In genomic region chr9:46272070-46272469, GRCm38 (mm10) we compare ENCODE assay signal across 11 mouse cellular contexts. TPM values are rescaled to one million over a fixed set of nuclear protein-coding genes. Genes with fewer than 3 reads are reported as not detected.
DNase-seq lines count a peak whose midpoint lies in the region; ATAC-seq and TF ChIP-seq lines count a peak whose summit lies in the region.
"Had no signal": no experiment of that assay in that cellular context is flagged by ENCODE, and none has a peak within 500 bp of the region (broad histone marks: within the 10 kb centered on the region; RNA-seq: fewer than 3 reads in every experiment).

No protein-coding gene starts in this region.

- DNase-seq in hindbrain, embryonic 10.5 days (ENCODE audit: low spot score) = no peak
- peak; percentile 47 for DNase-seq in G1E (ENCODE audit: low spot score)
- no peak for DNase-seq in hindbrain, embryonic 14.5 days (ENCODE audit: low spot score)
- no peak for DNase-seq in ovary, adult 18-20 months (ENCODE audit: low spot score)
- no peak for DNase-seq in c-Kit-positive CD71-positive TER-119-positive erythroid progenitor cells, embryonic 14.5 days (ENCODE audit: low spot score)
- DNase-seq in spleen, postnatal 4 days (ENCODE audit: low spot score in 2 of 2) = no peak
- DNase-seq: cerebellum, adult 11-12 months; lung, embryonic 14.5 days had no signal

- no peak for TF ChIP-seq POLR2A in myocyte (IDR thresholded peaks at IDR 0.05; ENCODE audit: insufficient read length, low read depth)

- H3K4me1 ChIP-seq in hindbrain, embryonic 10.5 days (replicated peaks) = peaks cover 21% of the 10 kb centered on the region
- peaks cover 6% of the 10 kb centered on the region for H3K4me1 ChIP-seq in hindbrain, embryonic 16.5 days (ENCODE audit: control insufficient read depth, insufficient read depth, low read depth, low read length)
- peaks cover 43% of the 10 kb centered on the region for H3K4me1 ChIP-seq in G1E (ENCODE audit: insufficient read depth, low read depth, low read length)
- no peaks in the 10 kb centered on the region; the same call in 1 of the 2 replicates for H3K4me1 ChIP-seq in hindbrain, embryonic 14.5 days (replicated peaks; ENCODE audit: control insufficient read depth, insufficient read depth, low read length)

- peak overlapping the region; percentile 95; the same call in 1 of the 2 replicates for H3K4me3 ChIP-seq in hindbrain, embryonic 10.5 days
- H3K4me3 ChIP-seq in hindbrain, embryonic 16.5 days (ENCODE audit: low read length) = no peak overlapping the region
- H3K4me3 ChIP-seq in G1E (ENCODE audit: low read depth, low read length) (peak overlapping the region; percentile 92; the same call in 1 of the 2 replicates), myocyte (peak overlapping the region; percentile 80)
- no peak overlapping the region for H3K4me3 ChIP-seq in hindbrain, embryonic 14.5 days (replicated peaks; ENCODE audit: low read length)

- no peak overlapping the region for H3ac ChIP-seq in myocyte (ENCODE audit: control insufficient read depth, insufficient read length)

- peaks cover 36% of the 10 kb centered on the region for H3K27me3 ChIP-seq in hindbrain, embryonic 10.5 days (ENCODE audit: insufficient read depth, poor library complexity, severe bottlenecking)
- H3K27me3 ChIP-seq in hindbrain, embryonic 16.5 days (replicated peaks; ENCODE audit: control insufficient read depth, insufficient read depth, low read length) = peaks cover 3% of the 10 kb centered on the region
- H3K27me3 ChIP-seq in G1E (ENCODE audit: insufficient read depth, low read length) (peaks cover 34% of the 10 kb centered on the region), myocyte (ENCODE audit: control insufficient read depth, insufficient read depth, insufficient read length) (peaks cover 32% of the 10 kb centered on the region)
- H3K27me3 ChIP-seq in hindbrain, embryonic 14.5 days (ENCODE audit: control insufficient read depth, insufficient read depth, low read length) = 0 out of 2 replicates have a peak, but pooled peaks cover 5% of the 10 kb centered on the region

- ATAC-seq in hindbrain, embryonic 16.5 days = no peak
- ATAC-seq in G1E (ENCODE audit: extremely low read depth, insufficient number of reproducible peaks, low FRiP score, poor library complexity, severe bottlenecking) = no peak
- no peak for ATAC-seq in hindbrain, embryonic 14.5 days (ENCODE audit: low FRiP score)

- peaks cover 28% of the 10 kb centered on the region for H3K36me3 ChIP-seq in hindbrain, embryonic 10.5 days
- peaks cover 17% of the 10 kb centered on the region for H3K36me3 ChIP-seq in hindbrain, embryonic 16.5 days (ENCODE audit: control insufficient read depth, insufficient read depth, low read length)
- peaks cover 43% of the 10 kb centered on the region for H3K36me3 ChIP-seq in G1E (replicated peaks)
- peaks cover 24% of the 10 kb centered on the region for H3K36me3 ChIP-seq in hindbrain, embryonic 14.5 days (replicated peaks; ENCODE audit: control insufficient read depth, insufficient read depth)
- H3K36me3 ChIP-seq in myocyte (ENCODE audit: control insufficient read depth, insufficient read depth) = peaks cover 16% of the 10 kb centered on the region

- no peak overlapping the region for H3K4me2 ChIP-seq in hindbrain, embryonic 16.5 days (ENCODE audit: low read length)
- H3K4me2 ChIP-seq in hindbrain, embryonic 14.5 days (replicated peaks) = peak overlapping the region; percentile 85
- H3K4me2 ChIP-seq in myocyte (ENCODE audit: low read depth) = no peak overlapping the region

- no peaks in the 10 kb centered on the region for H3K9me3 ChIP-seq in hindbrain, embryonic 10.5 days
- H3K9me3 ChIP-seq in hindbrain, embryonic 16.5 days (ENCODE audit: control insufficient read depth, low read length) = no peaks in the 10 kb centered on the region
- no peaks in the 10 kb centered on the region for H3K9me3 ChIP-seq in G1E (replicated peaks)
- no peaks in the 10 kb centered on the region for H3K9me3 ChIP-seq in hindbrain, embryonic 14.5 days (ENCODE audit: control insufficient read depth, low read length)

- WGBS in hindbrain, embryonic 10.5 days = 84% methylated on average over 9 of the region's 9 CpGs
- 89% methylated on average over 9 of the region's 9 CpGs for WGBS in hindbrain, embryonic 16.5 days
- WGBS in hindbrain, embryonic 14.5 days = 89% methylated on average over 9 of the region's 9 CpGs

- TF ChIP-seq CTCF in G1E (IDR thresholded peaks at IDR 0.05; ENCODE audit: low read depth, low read length) = no peak

- peaks cover 9% of the 10 kb centered on the region for H3K79me2 ChIP-seq in myocyte (ENCODE audit: control insufficient read depth, insufficient read depth)

- no peak overlapping the region for H3K9ac ChIP-seq in hindbrain, embryonic 16.5 days (ENCODE audit: low read depth, low read length)
- no peak overlapping the region for H3K9ac ChIP-seq in hindbrain, embryonic 14.5 days

- no peak overlapping the region for H3K27ac ChIP-seq in hindbrain, embryonic 10.5 days
- H3K27ac ChIP-seq in hindbrain, embryonic 16.5 days (ENCODE audit: low read depth, low read length) = no peak overlapping the region
- no peak overlapping the region for H3K27ac ChIP-seq in hindbrain, embryonic 14.5 days

TF ChIP-seq in myocyte, 11 proteins besides CTCF, POLR2A, EP300 and RAD21:
- no peak for TF ChIP-seq REST (IDR thresholded peaks at IDR 0.05; ENCODE audit: insufficient read depth, insufficient read length)
- TF ChIP-seq TCF3 (IDR thresholded peaks at IDR 0.05; ENCODE audit: insufficient read length, low read depth) = no peak
- no peak for TF ChIP-seq MAX (IDR thresholded peaks at IDR 0.05; ENCODE audit: low read depth)
- TF ChIP-seq POLR2AphosphoS2 (IDR thresholded peaks at IDR 0.05; ENCODE audit: insufficient read length, low read depth) = no peak
- TF ChIP-seq SRF (IDR thresholded peaks at IDR 0.05; ENCODE audit: control insufficient read depth, insufficient read length, low read depth) = no peak
- no peak for TF ChIP-seq CEBPB (IDR thresholded peaks at IDR 0.05; ENCODE audit: insufficient read depth, poor library complexity, severe bottlenecking)
- TF ChIP-seq USF1 (IDR thresholded peaks at IDR 0.05; ENCODE audit: low read depth) = no peak
- TF ChIP-seq MYOG (IDR thresholded peaks at IDR 0.05; ENCODE audit: control insufficient read depth in 1 of 3, insufficient read depth in 1 of 3, insufficient read length in 2 of 3, low read depth in 2 of 3) = no peak
- no peak for TF ChIP-seq E2F4 (IDR thresholded peaks at IDR 0.05; ENCODE audit: insufficient read depth)
- no peak for TF ChIP-seq MYOD1 (IDR thresholded peaks at IDR 0.05; ENCODE audit: control insufficient read depth in 1 of 3, insufficient read length in 2 of 3, low read depth in 2 of 3)
- TF ChIP-seq TCF12 (IDR thresholded peaks at IDR 0.05; ENCODE audit: insufficient read depth, poor library complexity, severe bottlenecking) = no peak
TF ChIP-seq in myocyte: peak in this region for 0.

RNA-seq across cellular contexts. Expression of gene Zpr1, which starts 0.8 kb away (rescaled TPM):
- 64.2 and 75.9 TPM in 2 replicates for polyA plus RNA-seq in hindbrain, embryonic 10.5 days (2016; fragmentation: Nextera tagmentation; extraction: Ambion mirVana)
- 57.8 TPM in 2 replicates for polyA plus RNA-seq in hindbrain, embryonic 16.5 days (2015; fragmentation: Nextera tagmentation; extraction: Ambion mirVana)
- total RNA-seq in G1E (2014; fragmentation: Nextera tagmentation) = 52.0 and 83.0 TPM in 2 replicates
- 43.0 and 45.1 TPM in 2 replicates for total RNA-seq in G1E (2017)
- polyA plus RNA-seq in G1E (2012) = 35.7 and 54.3 TPM in 2 replicates
- polyA plus RNA-seq in hindbrain, embryonic 14.5 days (2014; fragmentation: Nextera tagmentation; extraction: Ambion mirVana) = 54.3 and 55.3 TPM in 2 replicates
- 33.1 TPM for polyA plus RNA-seq in myocyte (2012; fragmentation: generic; extraction: Trizol)

RNA-seq across cellular contexts. Expression of gene Apoa5, which starts 3.6 kb away (rescaled TPM):
- 0.24 and 0.43 TPM in 2 replicates for polyA plus RNA-seq in hindbrain, embryonic 10.5 days (2016; fragmentation: Nextera tagmentation; extraction: Ambion mirVana)
- not detected in 2 replicates for polyA plus RNA-seq in hindbrain, embryonic 16.5 days (2015; fragmentation: Nextera tagmentation; extraction: Ambion mirVana)
- total RNA-seq in G1E (2014; fragmentation: Nextera tagmentation) (not detected in 2 replicates), G1E (2017) (0.16 TPM in 1 of 2 replicates, not detected in the other)
- polyA plus RNA-seq in G1E (2012) (not detected in 2 replicates), myocyte (2012; fragmentation: generic; extraction: Trizol) (not detected)
- polyA plus RNA-seq in hindbrain, embryonic 14.5 days (2014; fragmentation: Nextera tagmentation; extraction: Ambion mirVana) = not detected in 2 replicates
- polyA plus RNA-seq: kidney, embryonic 14.5 days; lung, embryonic 14.5 days had no signal

RNA-seq across cellular contexts. Expression of gene Bud13, which starts 10.7 kb away (rescaled TPM):
- 28.6 and 30.5 TPM in 2 replicates for polyA plus RNA-seq in hindbrain, embryonic 10.5 days (2016; fragmentation: Nextera tagmentation; extraction: Ambion mirVana)
- 15.1 and 17.1 TPM in 2 replicates for polyA plus RNA-seq in hindbrain, embryonic 16.5 days (2015; fragmentation: Nextera tagmentation; extraction: Ambion mirVana)
- 22.6 and 27.6 TPM in 2 replicates for total RNA-seq in G1E (2014; fragmentation: Nextera tagmentation)
- 18.2 and 19.8 TPM in 2 replicates for total RNA-seq in G1E (2017)
- 20.1 and 23.4 TPM in 2 replicates for polyA plus RNA-seq in G1E (2012)
- polyA plus RNA-seq in hindbrain, embryonic 14.5 days (2014; fragmentation: Nextera tagmentation; extraction: Ambion mirVana) = 15.1 and 16.0 TPM in 2 replicates
- polyA plus RNA-seq in myocyte (2012; fragmentation: generic; extraction: Trizol) = 9.5 TPM

RNA-seq across cellular contexts. Expression of gene Apoa4, which starts 31.6 kb away (rescaled TPM):
- not detected in 2 replicates for polyA plus RNA-seq in hindbrain, embryonic 10.5 days (2016; fragmentation: Nextera tagmentation; extraction: Ambion mirVana)
- polyA plus RNA-seq in hindbrain, embryonic 16.5 days (2015; fragmentation: Nextera tagmentation; extraction: Ambion mirVana) = not detected in 2 replicates
- total RNA-seq in G1E (2014; fragmentation: Nextera tagmentation) (not detected in 2 replicates), G1E (2017) (not detected in 2 replicates)
- polyA plus RNA-seq in G1E (2012) (0.03 TPM in 1 of 2 replicates, not detected in the other), myocyte (2012; fragmentation: generic; extraction: Trizol) (not detected)
- polyA plus RNA-seq in hindbrain, embryonic 14.5 days (2014; fragmentation: Nextera tagmentation; extraction: Ambion mirVana) = not detected in 2 replicates
- polyA plus RNA-seq: kidney, embryonic 14.5 days; lung, embryonic 14.5 days had no signal

RNA-seq across cellular contexts. Expression of gene Apoc3, which starts 36.6 kb away (rescaled TPM):
- polyA plus RNA-seq in hindbrain, embryonic 10.5 days (2016; fragmentation: Nextera tagmentation; extraction: Ambion mirVana) = not detected in 2 replicates
- polyA plus RNA-seq in hindbrain, embryonic 16.5 days (2015; fragmentation: Nextera tagmentation; extraction: Ambion mirVana) = not detected in 2 replicates
- total RNA-seq in G1E (2014; fragmentation: Nextera tagmentation) (not detected in 2 replicates), G1E (2017) (0.33 TPM in 1 of 2 replicates, not detected in the other)
- polyA plus RNA-seq in G1E (2012) (not detected in 2 replicates), myocyte (2012; fragmentation: generic; extraction: Trizol) (not detected)
- not detected in 2 replicates for polyA plus RNA-seq in hindbrain, embryonic 14.5 days (2014; fragmentation: Nextera tagmentation; extraction: Ambion mirVana)
- polyA plus RNA-seq: kidney, embryonic 14.5 days; lung, embryonic 14.5 days had no signal

Comparison
In these comparisons a context has a peak if more than half of its experiments do, and no peak if none do; other contexts are left out.
1. H3K4me3 ChIP-seq: peak in hindbrain, embryonic 10.5 days (single experiment), G1E (single experiment) and myocyte (single experiment); none in hindbrain, embryonic 16.5 days (single experiment) and hindbrain, embryonic 14.5 days (single experiment).